Mouse (Mus musculus) lung, adult 18-20 months (tissue): ENCODE measurements at regions not wholly inside any gene's neighbourhood (a gene's known extent, or its start where the extent isn't known, plus 50 kb on each side); places are given as distances from the start of the nearest gene placed in this dataset.

Experiments used
- DNase-seq, 2 experiments: peaks; one replicate each; pipeline ENCODE4 v3.0.0; 2022; ENCODE audit warnings: mixed read lengths in 2 of 2

- DNase-seq, result no peak
Measured at GRCm38 (mm10) chr5:141054991-141055390, 54.6 kb upstream of the Card11 start.

- no peak for DNase-seq
Measured at GRCm38 (mm10) chr5:141055596-141056343, 55.4 kb upstream of the Card11 start.

GRCm38 (mm10) chr5:141058141-141058540 is 57.8 kb upstream of the Card11 start:
- no peak for DNase-seq

GRCm38 (mm10) chr5:141058863-141059262 is 58.5 kb upstream of the Card11 start:
- DNase-seq, result no peak

GRCm38 (mm10) chr5:141062144-141062543 is 61.8 kb upstream of the Card11 start:
- no peak for DNase-seq

GRCm38 (mm10) chr5:141067561-141067960 is 67.2 kb upstream of the Card11 start:
- DNase-seq, result no peak

GRCm38 (mm10) chr5:141074457-141074856 is 74.1 kb upstream of the Card11 start:
- no peak for DNase-seq

- DNase-seq, result no peak
Measured at GRCm38 (mm10) chr5:141076158-141076557, 75.8 kb upstream of the Card11 start.

- no peak for DNase-seq
Measured at GRCm38 (mm10) chr5:141076942-141077341, 76.6 kb upstream of the Card11 start.

- no peak for DNase-seq
Measured at GRCm38 (mm10) chr5:141080896-141081295, 80.5 kb upstream of the Card11 start.

GRCm38 (mm10) chr5:141084056-141084730 is 83.8 kb upstream of the Card11 start:
- DNase-seq, result peak; percentile 8 to 10

GRCm38 (mm10) chr5:141084746-141085145 is 84.4 kb upstream of the Card11 start:
- DNase-seq, result peak in 1 of 2 experiments; percentile 8

GRCm38 (mm10) chr5:141091676-141092075 is 91.3 kb upstream of the Card11 start:
- DNase-seq, result no peak

GRCm38 (mm10) chr5:141093641-141094040 is 93.3 kb upstream of the Card11 start:
- DNase-seq, result peak; percentile 7 to 16

GRCm38 (mm10) chr5:141097878-141098277 is 97.5 kb upstream of the Card11 start:
- no peak for DNase-seq

GRCm38 (mm10) chr5:141111666-141112065 is 111.3 kb upstream of the Card11 start:
- DNase-seq, result no peak

GRCm38 (mm10) chr5:141115273-141115904 is 115.0 kb upstream of the Card11 start:
- no peak for DNase-seq

GRCm38 (mm10) chr5:141115963-141116362 is 115.6 kb upstream of the Card11 start:
- DNase-seq, result no peak

GRCm38 (mm10) chr5:141125870-141126269 is 115.4 kb upstream of the Sdk1 start:
- no peak for DNase-seq

GRCm38 (mm10) chr5:141126536-141126935 is 114.8 kb upstream of the Sdk1 start:
- DNase-seq, result no peak

GRCm38 (mm10) chr5:141131036-141131435 is 110.3 kb upstream of the Sdk1 start:
- no peak for DNase-seq

- no peak for DNase-seq
Measured at GRCm38 (mm10) chr5:141131906-141132305, 109.4 kb upstream of the Sdk1 start.

- no peak for DNase-seq
Measured at GRCm38 (mm10) chr5:141136239-141136638, 105.1 kb upstream of the Sdk1 start.

- no peak for DNase-seq
Measured at GRCm38 (mm10) chr5:141137716-141138115, 103.6 kb upstream of the Sdk1 start.
